Mouse (Mus musculus): ENCODE data around the gene Gm28729.

- TF ChIP-seq POLR2A (IDR thresholded peaks at IDR 0.05; ENCODE audit: extremely low read depth, insufficient read depth, low read length) (0 out of 2 replicates have a peak, but pooled peaks have one; percentile 5), CTCF (IDR thresholded peaks at IDR 0.05; ENCODE audit: extremely low read depth, insufficient read depth, low read length) (no peak)
Measured at GRCm38 (mm10) chr9:96536895-96537614, 12.0 kb upstream of the Gm28729 start.

All from cortical plate, adult 2 months (tissue).